Mouse (Mus musculus): ENCODE data around the gene Klrb1c. TPM values are rescaled to one million over a fixed set of nuclear protein-coding genes. Genes with fewer than 3 reads are reported as not detected.
A peak's percentile ranks its signal among the peaks of the same experiment; 100 is the strongest.
"Not testable (repeated sequence)": the region's sequence is repeated elsewhere in the genome, so short reads cannot be mapped to it uniquely, and the experiment has no call there.

The Klrb1c gene
- polyA plus RNA-seq, 1 experiment = 6.6 TPM

GRCm38 (mm10) chr6:128788517-128788916, 498 bp downstream of the Klrb1c start:
- Histone ChIP-seq H3K4me3 (replicated peaks; ENCODE audit: control insufficient read depth, low read depth, low read length) (no peak overlapping the region), H3K4me1 (ENCODE audit: control insufficient read depth, insufficient read depth, low read length) (no peaks in the 10 kb centered on the region; the same call in 1 of the 2 replicates), H3K27ac (ENCODE audit: control insufficient read depth, insufficient read depth, low read depth, low read length, poor library complexity) (no peak overlapping the region)
- 35% methylated on average over 1 of the region's 1 CpGs for WGBS
- TF ChIP-seq POLR2A (IDR thresholded peaks at IDR 0.05; ENCODE audit: borderline replicate concordance, control insufficient read depth, low read depth, low read length) (no peak), CTCF (IDR thresholded peaks at IDR 0.05; ENCODE audit: control insufficient read depth, insufficient read depth, low read length) (no peak)

GRCm38 (mm10) chr6:128786396-128786795, 2.6 kb downstream of the Klrb1c start:
- not testable (repeated sequence) for H3K4me3 ChIP-seq (replicated peaks; ENCODE audit: control insufficient read depth, low read depth, low read length); H3K27ac ChIP-seq (ENCODE audit: control insufficient read depth, insufficient read depth, low read depth, low read length, poor library complexity); H3K4me1 ChIP-seq (ENCODE audit: control insufficient read depth, insufficient read depth, low read length)
- WGBS = 32% methylated on average over 1 of the region's 1 CpGs

- WGBS = 81% methylated on average over 10 of the region's 10 CpGs
- H3K27ac ChIP-seq (ENCODE audit: control insufficient read depth, insufficient read depth, low read depth, low read length, poor library complexity) = peak overlapping the region; percentile 78
- no peaks in the 10 kb centered on the region for H3K4me1 ChIP-seq (ENCODE audit: control insufficient read depth, insufficient read depth, low read length)
- TF ChIP-seq CTCF (IDR thresholded peaks at IDR 0.05; ENCODE audit: control insufficient read depth, insufficient read depth, low read length) (no peak), POLR2A (IDR thresholded peaks at IDR 0.05; ENCODE audit: borderline replicate concordance, control insufficient read depth, low read depth, low read length) (no peak)
- H3K4me3 ChIP-seq (replicated peaks; ENCODE audit: control insufficient read depth, low read depth, low read length) = no peak overlapping the region
These were observed 19.3 kb downstream of the Klrb1c start for GRCm38 (mm10) chr6:128769481-128770253.

GRCm38 (mm10) chr6:128768047-128768446, 21.0 kb downstream of the Klrb1c start:
- 72% methylated on average over 4 of the region's 4 CpGs for WGBS
- peaks cover 1% of the 10 kb centered on the region; the same call in 1 of the 2 replicates for H3K4me1 ChIP-seq (ENCODE audit: control insufficient read depth, insufficient read depth, low read length)
- no peak overlapping the region for H3K27ac ChIP-seq (ENCODE audit: control insufficient read depth, insufficient read depth, low read depth, low read length, poor library complexity)
- H3K4me3 ChIP-seq (replicated peaks; ENCODE audit: control insufficient read depth, low read depth, low read length) = no peak overlapping the region
- TF ChIP-seq CTCF (IDR thresholded peaks at IDR 0.05; ENCODE audit: control insufficient read depth, insufficient read depth, low read length) (no peak), POLR2A (IDR thresholded peaks at IDR 0.05; ENCODE audit: borderline replicate concordance, control insufficient read depth, low read depth, low read length) (no peak)

- 66% methylated on average over 6 of the region's 6 CpGs for WGBS
- not testable (repeated sequence) for H3K4me1 ChIP-seq (ENCODE audit: control insufficient read depth, insufficient read depth, low read length); H3K4me3 ChIP-seq (replicated peaks; ENCODE audit: control insufficient read depth, low read depth, low read length); H3K27ac ChIP-seq (ENCODE audit: control insufficient read depth, insufficient read depth, low read depth, low read length, poor library complexity)
- TF ChIP-seq CTCF (IDR thresholded peaks at IDR 0.05; ENCODE audit: control insufficient read depth, insufficient read depth, low read length) = peak; percentile 61
These were observed 22.3 kb downstream of the Klrb1c start for GRCm38 (mm10) chr6:128766486-128767254.

GRCm38 (mm10) chr6:128765211-128765610, 23.8 kb downstream of the Klrb1c start:
- no peak for TF ChIP-seq CTCF (IDR thresholded peaks at IDR 0.05; ENCODE audit: control insufficient read depth, insufficient read depth, low read length)
- H3K4me3 ChIP-seq (replicated peaks; ENCODE audit: control insufficient read depth, low read depth, low read length) = no peak overlapping the region
- H3K4me1 ChIP-seq (ENCODE audit: control insufficient read depth, insufficient read depth, low read length) = peaks cover 1% of the 10 kb centered on the region; the same call in 1 of the 2 replicates
- WGBS = 48% methylated on average over 1 of the region's 1 CpGs
- no peak overlapping the region for H3K27ac ChIP-seq (ENCODE audit: control insufficient read depth, insufficient read depth, low read depth, low read length, poor library complexity)

- WGBS = 6% methylated on average over 5 of the region's 5 CpGs
- H3K27ac ChIP-seq (ENCODE audit: control insufficient read depth, insufficient read depth, low read depth, low read length, poor library complexity) = no peak overlapping the region
These were observed 24.4 kb downstream of the Klrb1c start for GRCm38 (mm10) chr6:128764598-128764997.

GRCm38 (mm10) chr6:128763736-128764523, 25.1 kb downstream of the Klrb1c start:
- Histone ChIP-seq H3K4me3 (replicated peaks; ENCODE audit: control insufficient read depth, low read depth, low read length) (peak overlapping the region; percentile 72), H3K4me1 (ENCODE audit: control insufficient read depth, insufficient read depth, low read length) (peaks cover 1% of the 10 kb centered on the region; the same call in 1 of the 2 replicates), H3K27ac (ENCODE audit: control insufficient read depth, insufficient read depth, low read depth, low read length, poor library complexity) (peak overlapping the region; percentile 18; the same call in 1 of the 2 replicates)
- TF ChIP-seq CTCF (IDR thresholded peaks at IDR 0.05; ENCODE audit: control insufficient read depth, insufficient read depth, low read length) = 0 out of 2 replicates have a peak, but pooled peaks have one; percentile 9
- TF ChIP-seq POLR2A (IDR thresholded peaks at IDR 0.05; ENCODE audit: borderline replicate concordance, control insufficient read depth, low read depth, low read length) = no peak
- WGBS = 3% methylated on average over 30 of the region's 30 CpGs

More at GRCm38 (mm10) chr6:128764598-128764997, 24.4 kb downstream of the Klrb1c start:
- H3K4me3 ChIP-seq (replicated peaks; ENCODE audit: control insufficient read depth, low read depth, low read length) = peak overlapping the region; percentile 35
- no peak for TF ChIP-seq POLR2A (IDR thresholded peaks at IDR 0.05; ENCODE audit: borderline replicate concordance, control insufficient read depth, low read depth, low read length)
- TF ChIP-seq CTCF (IDR thresholded peaks at IDR 0.05; ENCODE audit: control insufficient read depth, insufficient read depth, low read length) = no peak
- H3K4me1 ChIP-seq (ENCODE audit: control insufficient read depth, insufficient read depth, low read length) = peaks cover 1% of the 10 kb centered on the region; the same call in 1 of the 2 replicates

- H3K4me1 ChIP-seq (ENCODE audit: control insufficient read depth, insufficient read depth, low read length); H3K27ac ChIP-seq (ENCODE audit: control insufficient read depth, insufficient read depth, low read depth, low read length, poor library complexity); H3K4me3 ChIP-seq (replicated peaks; ENCODE audit: control insufficient read depth, low read depth, low read length): not testable (repeated sequence)
- 77% methylated on average over 10 of the region's 10 CpGs for WGBS
These were observed 25.9 kb downstream of the Klrb1c start for GRCm38 (mm10) chr6:128762892-128763670.
